Mouse (Mus musculus): Measurements from ENCODE around the gene Prcp. TPM values are rescaled to one million over a fixed set of nuclear protein-coding genes. Genes with fewer than 3 reads are reported as not detected.
"Not testable (repeated sequence)": the region's sequence is repeated elsewhere in the genome, so short reads cannot be mapped to it uniquely, and the experiment has no call there.

Prcp gene
- total RNA-seq, 4 experiments from 2014 or later: 6.4 to 11.4 (median 9.2) TPM

DNA sequence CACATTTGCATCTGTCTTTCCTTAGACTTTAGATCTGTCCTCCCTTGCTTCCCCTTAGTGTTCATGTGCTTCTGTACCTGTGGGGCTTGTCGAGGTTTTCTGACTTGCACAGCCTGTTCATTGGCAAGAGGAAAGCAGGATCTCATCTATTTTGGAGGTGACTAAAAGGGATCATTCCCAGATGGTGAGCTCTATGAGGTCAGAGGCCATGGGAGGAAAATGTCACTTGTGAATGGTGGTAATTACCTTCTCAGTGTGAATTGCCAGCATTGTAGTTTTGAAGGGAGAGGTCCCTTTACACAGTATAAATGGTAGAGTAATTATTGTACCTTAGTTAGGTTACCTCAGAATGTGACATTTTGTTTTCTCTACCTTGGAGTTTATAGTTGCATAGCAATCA is 15.9 kb downstream of the Prcp start:
- no peak for DNase-seq (ENCODE audit: low spot score)

DNA sequence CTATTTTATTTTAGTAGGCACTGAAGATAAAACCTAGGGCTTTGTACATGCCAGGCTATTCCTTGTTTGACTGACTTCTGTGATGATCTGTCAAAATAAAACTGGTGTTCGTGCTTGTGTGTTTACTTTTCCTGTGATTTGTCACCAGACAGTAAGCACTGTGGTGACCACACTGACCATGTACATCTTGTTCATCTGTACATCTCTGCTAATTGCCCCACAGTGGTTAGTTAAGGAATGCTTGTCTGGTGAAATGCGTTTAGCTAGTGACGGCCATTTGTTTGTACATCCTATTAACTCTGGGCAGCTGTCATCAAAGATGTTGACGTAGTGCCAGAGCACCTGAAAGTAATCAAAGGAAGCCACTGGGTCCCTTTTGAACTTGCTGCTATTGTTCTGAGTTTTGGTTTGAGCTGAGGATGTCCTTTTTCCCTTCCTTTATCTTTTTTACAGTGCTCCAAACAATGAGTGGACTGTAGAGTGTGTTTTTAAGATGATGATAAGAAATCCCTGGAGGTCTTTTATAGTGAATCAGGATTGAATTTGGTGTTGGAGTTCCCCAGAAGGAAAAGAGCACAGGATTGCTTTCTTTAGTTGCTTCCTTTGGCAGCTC is 16.5 kb downstream of the Prcp start:
- peak; percentile 57 for DNase-seq (ENCODE audit: low spot score)

GRCm38 (mm10) chr7:92893478-92893877 is 19.2 kb downstream of the Prcp start:
- no peak for DNase-seq (ENCODE audit: low spot score)

DNA sequence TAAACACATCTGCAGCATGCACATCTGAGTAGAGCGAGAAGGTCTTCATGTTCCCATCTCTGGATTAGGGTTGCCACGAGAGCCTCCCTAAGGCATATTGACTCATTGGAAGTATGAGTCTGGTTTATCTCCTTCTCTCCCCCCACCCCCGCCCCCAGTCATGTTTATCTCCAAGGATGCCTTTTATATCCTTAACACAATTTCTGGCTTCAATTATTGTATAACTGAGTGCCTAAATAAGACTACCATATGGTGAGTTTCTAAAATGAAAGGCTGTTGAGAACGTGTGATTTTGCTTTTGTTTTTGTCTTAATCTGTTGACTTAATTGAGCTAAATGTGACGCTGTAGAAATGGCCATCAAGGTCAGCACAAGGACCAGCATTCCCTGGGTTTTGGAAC is 21.8 kb downstream of the Prcp start:
- no peak for DNase-seq (ENCODE audit: low spot score)

DNA sequence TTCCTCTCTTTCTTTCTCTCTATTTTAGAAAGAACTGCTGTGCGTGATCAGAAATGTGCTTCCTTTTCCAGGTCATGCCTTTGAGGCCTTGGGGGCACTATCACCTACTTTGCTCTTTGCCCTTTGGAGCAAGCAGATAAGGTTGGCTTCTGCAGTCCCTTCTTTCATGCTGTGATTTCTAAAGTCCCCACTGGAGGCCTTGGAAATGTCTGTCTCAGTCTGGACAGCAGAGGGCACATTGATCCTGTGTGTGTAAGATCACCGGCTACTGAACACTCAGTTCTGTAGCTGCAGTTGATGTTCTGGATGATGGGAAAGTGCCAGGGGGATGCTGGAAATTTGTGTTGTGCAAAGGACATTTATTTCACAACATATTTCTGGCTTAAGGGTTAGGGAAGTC is 22.8 kb downstream of the Prcp start:
- no peak for DNase-seq (ENCODE audit: low spot score)

DNA sequence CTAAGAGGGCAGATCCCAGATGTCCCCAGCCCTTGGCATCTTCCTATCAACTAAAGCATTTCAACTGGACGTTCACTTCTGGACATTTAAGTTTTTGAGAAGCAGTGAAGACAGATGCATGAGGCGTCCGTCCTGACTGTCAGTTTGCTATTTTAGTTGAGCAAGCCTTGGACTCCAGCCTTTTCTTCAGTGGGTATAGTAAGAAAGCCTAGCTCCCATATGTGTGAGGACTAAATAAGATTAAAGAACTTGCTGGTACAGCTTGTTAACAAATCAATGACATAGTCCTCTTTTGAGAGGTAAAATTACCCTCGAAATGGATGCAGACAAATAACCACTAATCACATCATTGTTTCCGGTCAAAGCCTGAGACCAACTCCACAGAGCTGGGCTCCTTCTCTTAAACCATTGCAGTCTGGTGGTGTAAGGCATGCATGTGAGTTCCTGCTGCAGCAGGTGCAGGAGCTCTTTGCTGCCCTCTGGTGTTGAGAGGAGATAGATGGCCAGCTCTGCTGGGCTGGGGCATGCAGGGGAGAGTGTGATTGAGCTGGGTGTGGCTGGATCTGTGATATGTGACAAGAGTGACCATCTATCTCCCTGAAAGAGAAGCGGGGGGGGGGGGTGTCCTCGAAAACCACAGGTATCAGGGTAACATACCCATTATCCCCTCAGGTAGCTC is 29.2 kb downstream of the Prcp start:
- DNase-seq (ENCODE audit: low spot score): peak; percentile 64

GRCm38 (mm10) chr7:92904285-92904684 is 30.0 kb downstream of the Prcp start:
- not testable (repeated sequence) for DNase-seq (ENCODE audit: low spot score)

DNA sequence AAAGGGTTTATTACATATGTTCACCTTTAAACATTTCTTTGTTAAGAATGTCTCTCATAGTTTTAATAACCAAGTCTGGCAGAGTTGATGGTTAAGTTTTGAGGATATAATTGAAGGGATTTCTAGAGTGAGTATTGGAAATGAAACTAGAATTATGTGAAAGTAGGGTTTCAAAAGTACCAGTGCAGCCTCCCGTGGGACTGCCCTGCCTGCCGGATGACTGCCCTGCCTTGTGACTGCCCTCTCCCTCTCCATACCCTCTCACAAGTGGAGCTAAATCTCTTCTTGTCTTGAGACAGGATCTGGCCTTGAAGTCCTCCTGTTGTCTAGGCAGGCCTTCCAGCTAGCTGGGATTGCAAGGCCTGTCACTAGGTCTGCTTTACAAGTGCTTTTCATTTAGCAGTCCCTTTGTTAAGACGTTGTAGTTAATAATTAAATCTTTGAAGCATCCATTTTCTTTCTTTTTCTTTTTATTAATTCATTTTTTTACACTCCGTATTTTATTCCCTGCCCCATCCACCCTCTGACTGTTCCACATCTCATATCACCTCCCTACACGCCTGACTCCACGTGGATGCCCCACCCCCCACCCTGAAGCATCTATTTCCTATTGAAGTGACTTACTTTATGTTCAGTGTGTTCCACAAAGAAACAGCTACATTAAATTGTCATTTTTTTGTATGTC is 46.0 kb downstream of the Prcp start:
- DNase-seq (ENCODE audit: low spot score): no peak

DNA sequence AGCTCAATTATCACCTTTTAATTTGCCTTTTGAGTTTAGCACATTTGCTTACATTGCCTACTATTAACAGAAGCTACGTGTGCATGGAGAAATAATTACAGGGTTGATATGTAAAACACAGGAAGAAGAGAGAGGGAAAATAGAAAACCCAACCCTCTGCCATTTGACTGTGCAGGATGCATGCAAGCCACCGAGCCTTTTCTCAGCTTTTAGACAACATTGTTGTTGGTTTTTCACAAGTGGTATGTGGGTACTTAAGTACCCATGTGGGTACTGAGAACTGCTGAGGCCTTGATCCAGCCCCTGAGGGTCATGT is 46.5 kb downstream of the Prcp start:
- no peak for DNase-seq (ENCODE audit: low spot score)

DNA sequence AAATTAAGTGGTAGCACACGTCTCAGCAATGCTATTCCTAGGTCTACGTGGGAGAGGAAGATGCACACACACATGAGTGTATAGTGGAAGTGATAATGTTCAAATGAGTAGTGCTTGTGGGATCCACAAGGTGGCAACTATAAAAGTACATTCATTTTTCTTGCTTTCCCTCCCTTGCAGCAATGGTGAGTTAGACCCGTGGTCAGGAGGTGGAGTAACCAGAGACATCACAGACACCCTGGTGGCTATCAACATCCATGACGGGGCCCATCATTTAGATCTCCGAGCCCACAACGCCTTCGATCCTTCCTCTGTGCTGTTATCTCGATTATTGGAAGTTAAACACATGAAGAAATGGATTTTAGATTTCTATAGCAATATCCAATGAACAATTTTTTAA is 58.5 kb downstream of the Prcp start:
- no peak for DNase-seq (ENCODE audit: low spot score)

GRCm38 (mm10) chr7:92933308-92933948 is 59.2 kb downstream of the Prcp start:
- peak; percentile 63 for DNase-seq (ENCODE audit: low spot score)

DNA sequence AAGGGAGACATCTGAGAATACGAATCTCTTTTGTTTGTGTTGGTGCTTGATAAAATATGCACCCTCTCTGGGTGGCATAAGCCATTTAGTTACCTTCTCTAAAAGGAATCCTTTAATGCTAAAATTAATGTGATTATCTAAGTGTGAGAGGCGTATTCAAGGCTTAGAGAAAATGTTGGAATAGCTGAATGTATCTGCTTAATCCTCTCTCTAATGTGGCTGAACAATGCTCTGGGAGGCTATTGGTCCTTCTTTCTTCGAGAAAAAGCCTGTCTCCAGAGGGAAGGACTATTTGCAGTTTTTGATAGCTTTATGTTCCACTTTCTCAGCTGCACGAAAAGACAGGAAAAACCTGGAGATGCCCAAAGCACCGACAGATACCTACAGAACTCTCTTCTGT is 62.5 kb downstream of the Prcp start:
- no peak for DNase-seq (ENCODE audit: low spot score)

DNA sequence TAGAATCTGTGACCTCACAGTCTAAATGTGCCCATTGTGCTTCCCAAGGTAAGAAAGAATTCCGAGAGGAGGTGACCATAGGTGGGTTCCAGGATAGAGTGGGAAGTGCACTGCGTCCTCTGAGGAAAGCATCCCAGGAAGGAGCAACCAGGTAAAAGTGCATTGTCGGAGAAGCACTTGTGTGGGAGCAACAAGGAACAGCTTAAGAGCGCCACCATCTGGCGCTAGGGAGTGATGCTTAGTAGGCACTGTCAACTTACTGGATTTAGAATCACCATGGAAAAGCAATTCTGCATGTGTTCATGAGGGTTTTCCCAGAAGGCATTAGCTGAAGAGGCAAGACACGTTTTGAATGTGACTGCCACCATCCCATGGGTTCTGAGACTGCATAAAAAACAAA is 63.7 kb downstream of the Prcp start:
- peak; percentile 17 for DNase-seq (ENCODE audit: low spot score)

DNA sequence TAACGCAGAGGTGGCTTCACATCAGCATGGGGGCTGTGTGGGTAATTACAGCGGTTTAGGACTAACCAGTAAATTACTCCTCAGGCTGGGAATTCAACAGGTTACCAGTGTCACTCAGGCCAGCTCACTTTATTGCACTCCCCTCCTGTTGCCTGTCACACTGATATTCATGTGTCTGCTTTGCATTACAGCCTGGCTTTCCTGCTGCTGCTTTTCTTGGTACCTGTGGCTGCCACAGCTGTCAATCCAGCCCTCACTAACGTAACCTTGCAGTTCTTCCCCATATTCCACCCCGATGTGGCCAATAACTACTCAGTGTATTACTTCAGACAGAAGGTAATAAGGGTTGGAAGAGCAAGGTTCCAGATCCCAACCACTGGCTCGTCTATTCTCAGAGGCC is 65.5 kb downstream of the Prcp start:
- no peak for DNase-seq (ENCODE audit: low spot score)

GRCm38 (mm10) chr7:92950775-92951174 is 76.5 kb downstream of the Prcp start:
- DNase-seq (ENCODE audit: low spot score): peak; percentile 35

GRCm38 (mm10) chr7:92952210-92952609 is 77.9 kb downstream of the Prcp start:
- DNase-seq (ENCODE audit: low spot score): no peak

GRCm38 (mm10) chr7:92959758-92960157 is 85.5 kb downstream of the Prcp start:
- DNase-seq (ENCODE audit: low spot score): peak; percentile 55

- DNase-seq (ENCODE audit: low spot score): no peak
Measured at GRCm38 (mm10) chr7:92961876-92962275, 87.6 kb downstream of the Prcp start.

GRCm38 (mm10) chr7:92964754-92965501 is 90.7 kb downstream of the Prcp start:
- peak; percentile 86 for DNase-seq (ENCODE audit: low spot score)

- DNase-seq (ENCODE audit: low spot score): peak; percentile 39
Measured at GRCm38 (mm10) chr7:92967381-92968127, 93.3 kb downstream of the Prcp start.

DNA sequence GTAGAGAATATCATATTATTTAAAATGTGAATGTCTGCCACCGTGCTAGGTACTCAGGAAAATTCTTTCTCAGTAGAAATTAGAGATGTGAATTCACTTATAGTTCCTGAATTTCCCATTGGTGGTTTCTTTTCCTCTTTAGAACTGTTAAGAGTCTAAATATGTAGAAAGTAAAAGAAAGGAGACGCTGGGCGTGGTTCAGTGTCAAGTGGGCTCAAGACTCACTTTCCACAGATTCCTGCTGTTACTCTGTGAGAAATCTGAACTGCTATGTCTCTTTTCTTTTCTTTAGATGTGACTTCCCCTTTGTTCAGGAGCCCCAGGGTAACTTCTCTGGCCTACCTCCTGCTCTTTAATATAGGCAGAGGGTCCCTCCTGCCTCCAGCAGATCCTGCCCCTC is 103.2 kb downstream of the Prcp start:
- no peak for DNase-seq (ENCODE audit: low spot score)

All from heart, adult 8-10 months (tissue).